Mouse (Mus musculus): ENCODE data around the gene Gm10800. TPM values are rescaled to one million over a fixed set of nuclear protein-coding genes. Genes with fewer than 3 reads are reported as not detected.
"Not testable (repeated sequence)": the region's sequence is repeated elsewhere in the genome, so short reads cannot be mapped to it uniquely, and the experiment has no call there.

Gene Gm10800
- 0.91 and 1.4 TPM in 2 replicates for polyA plus RNA-seq (2015; fragmentation: Nextera tagmentation; extraction: Ambion mirVana)

DNA sequence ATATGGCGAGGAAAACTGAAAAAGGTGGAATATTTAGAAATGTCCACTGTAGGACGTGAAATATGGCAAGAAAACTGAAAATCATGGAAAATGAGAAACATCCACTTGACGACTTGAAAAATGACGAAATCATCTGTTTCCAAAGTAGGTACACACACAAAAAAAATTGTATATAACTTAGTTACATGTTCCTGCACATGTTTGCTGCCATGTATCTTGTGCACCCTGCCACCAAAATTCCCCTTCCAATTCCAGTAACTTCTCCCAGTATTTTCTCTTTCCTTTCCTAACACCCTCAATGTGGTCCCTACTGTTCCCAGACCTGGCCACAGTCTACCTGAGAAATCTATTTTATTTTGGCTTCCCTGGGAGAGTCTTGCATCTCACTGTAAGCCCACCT lies at the start of gene Gm10800:
Gene Gm10800, minus strand, starts transcription at position 101 of the 400 bp plus-strand sequence.
- H3K9me3 ChIP-seq; H3K9ac ChIP-seq (replicated peaks); H3K4me2 ChIP-seq (replicated peaks); ATAC-seq (replicated peaks); H3K36me3 ChIP-seq; H3K4me1 ChIP-seq; H3K4me3 ChIP-seq; H3K27me3 ChIP-seq; H3K27ac ChIP-seq (replicated peaks): not testable (repeated sequence)
- 85% methylated on average over 4 of the region's 4 CpGs for WGBS

GRCm38 (mm10) chr2:98697533-98697932 lies 30.4 kb upstream of the Gm10800 start:
- no peaks in the 10 kb centered on the region for H3K36me3 ChIP-seq
- H3K4me2 ChIP-seq (replicated peaks): no peak overlapping the region
- 89% methylated on average over 1 of the region's 1 CpGs for WGBS
- no peaks in the 10 kb centered on the region for H3K9me3 ChIP-seq
- ATAC-seq (replicated peaks): no peak
- H3K27ac ChIP-seq (replicated peaks): no peak overlapping the region
- H3K27me3 ChIP-seq: no peaks in the 10 kb centered on the region
- H3K4me3 ChIP-seq: no peak overlapping the region
- no peaks in the 10 kb centered on the region for H3K4me1 ChIP-seq
- no peak overlapping the region for H3K9ac ChIP-seq (replicated peaks)

- H3K36me3 ChIP-seq; H3K4me2 ChIP-seq (replicated peaks); H3K27ac ChIP-seq (replicated peaks); H3K9ac ChIP-seq (replicated peaks); H3K27me3 ChIP-seq; H3K4me1 ChIP-seq; H3K9me3 ChIP-seq; H3K4me3 ChIP-seq; ATAC-seq (replicated peaks): not testable (repeated sequence)
- WGBS: 83% methylated on average over 5 of the region's 5 CpGs
These were observed 5.2 kb downstream of the Gm10800 start, which contains the start of gene Gm10801 for GRCm38 (mm10) chr2:98661937-98662336. Gene Gm10801, plus strand, starts transcription at chr2:98662237.

Other genes starting within 250 kb of the Gm10800 start
- not detected in 2 replicates for gene Gm10801, start 5.1 kb downstream of the Gm10800 start, polyA plus RNA-seq (2015; fragmentation: Nextera tagmentation; extraction: Ambion mirVana)

Measured in forebrain, embryonic 15.5 days (tissue).